Mouse (Mus musculus) liver, embryonic 14.5 days (tissue): Measurements from ENCODE around the gene Tollip. TPM values are rescaled to one million over a fixed set of nuclear protein-coding genes. Genes with fewer than 3 reads are reported as not detected.

ENCODE experiments used
- ATAC-seq: fragments of 200-750 bp; cut with Nextera tagmentation; 2 replicates; pipeline ENCODE4 v1.8.0; 2017; ENCODE audit warnings: moderate number of reproducible peaks, mild to moderate bottlenecking, moderate library complexity; ENCODE audit not compliant: insufficient read depth
- DNase-seq, 3 experiments: peaks; one replicate each; pipeline ENCODE4 v3.0.0-alpha.2; 2012 to 2013; ENCODE audit warnings: low read depth in 3 of 3, low spot score in 3 of 3
- H3K27ac ChIP-seq: fragments of 300-500 bp; sonication (generic); 2 replicates; pipeline ENCODE4 v1.5.1; 2014; ENCODE audit warnings: moderate library complexity, mild to moderate bottlenecking, control low read depth, inconsistent platforms
- H3K27me3 ChIP-seq: fragments of 300-500 bp; sonication (generic); 2 replicates; pipeline ENCODE4 v1.6.1; 2014; ENCODE audit warnings: mild to moderate bottlenecking, low read length, moderate library complexity; ENCODE audit not compliant: control insufficient read depth, insufficient read depth
- H3K36me3 ChIP-seq: fragments of 300-500 bp; sonication (generic); replicated peaks from 2 replicates; pipeline ENCODE4 v1.6.1; 2014; ENCODE audit warnings: low read depth; ENCODE audit not compliant: control insufficient read depth, insufficient read depth
- H3K4me1 ChIP-seq, 2 experiments: fragments of 200-500 bp in 1 of 2; fragments of 300-500 bp in 1 of 2; sonication (generic) in 1 of 2; replicated peaks; 2 replicates each; pipeline ENCODE4 v1.6.1; 2012 to 2014; ENCODE audit warnings: antibody characterized with exemption in 1 of 2, inconsistent platforms in 1 of 2, low read length in 1 of 2; ENCODE audit not compliant: control insufficient read depth in 2 of 2, insufficient read depth in 2 of 2
- H3K4me2 ChIP-seq: fragments of 300-500 bp; sonication (generic); 2 replicates; pipeline ENCODE4 v1.6.1; 2014; ENCODE audit warnings: low read depth, mild to moderate bottlenecking, control low read depth, moderate library complexity
- H3K4me3 ChIP-seq, 2 experiments: fragments of 200-500 bp in 1 of 2; fragments of 300-500 bp in 1 of 2; sonication (generic) in 1 of 2; 2 replicates each; pipeline ENCODE4 v1.5.1; 2012 to 2014; ENCODE audit warnings: low read depth in 2 of 2, low read length in 2 of 2, mild to moderate bottlenecking in 2 of 2, control low read depth in 1 of 2, inconsistent platforms in 1 of 2, moderate library complexity in 1 of 2; ENCODE audit not compliant: insufficient read depth in 1 of 2
- H3K9ac ChIP-seq: fragments of 300-500 bp; sonication (generic); replicated peaks from 2 replicates; pipeline ENCODE4 v1.6.1; 2014; ENCODE audit warnings: mild to moderate bottlenecking, control low read depth, moderate library complexity
- H3K9me3 ChIP-seq: fragments of 300-500 bp; sonication (generic); 2 replicates; pipeline ENCODE4 v1.6.1; 2016; ENCODE audit warnings: low read length, mixed read lengths; ENCODE audit not compliant: control insufficient read depth
- CTCF ChIP-seq: IDR thresholded peaks from 2 replicates; pipeline ENCODE4 v1.5.1; 2016; ENCODE audit warnings: antibody characterized with exemption, low read depth, control low read depth
- EP300 ChIP-seq: IDR thresholded peaks from 2 replicates; pipeline ENCODE4 v1.6.1; 2016; ENCODE audit warnings: antibody characterized with exemption, low read depth
- WGBS: fragments of 180-500 bp; shearing (Covaris S2); extraction: QIAGEN DNeasy Blood & Tissue Kit; methylation state at CpG from one replicate; pipeline ENCODE4 v1.1.7; 2014; ENCODE audit not compliant: insufficient replicate concordance; 5-methylcytosine and 5-hydroxymethylcytosine counted together
- polyA plus RNA-seq, 2 experiments: library from polyadenylated mRNA; depleted of rRNA in 1 of 2; stranded (reverse) in 1 of 2; unstranded in 1 of 2; fragments of >200 nt; fragmentation: Nextera tagmentation in 1 of 2; extraction: Ambion mirVana in 1 of 2; gene quantifications; 2 replicates each; pipeline versions ENCODE4 v1.2.1 to v1.2.3; 2012 to 2014

Gene Tollip
- polyA plus RNA-seq, 2 experiments: 15.3 to 18.0 TPM

GRCm38 (mm10) chr7:141953616-141954015 lies 35.3 kb upstream of the Tollip start:
- DNase-seq (no peak), ATAC-seq (no peak)
- Histone ChIP-seq H3K4me2 (no peak overlapping the region), H3K27ac (no peak overlapping the region), H3K9ac (no peak overlapping the region), H3K4me3 (no peak overlapping the region), H3K9me3 (no peaks in the 10 kb centered on the region), H3K36me3 (no peaks in the 10 kb centered on the region), H3K27me3 (peaks cover 39% of the 10 kb centered on the region), H3K4me1 (no peaks in the 10 kb centered on the region)
- TF ChIP-seq EP300 (no peak), CTCF (no peak)
- WGBS: 60% methylated on average over 6 of the region's 6 CpGs

DNA sequence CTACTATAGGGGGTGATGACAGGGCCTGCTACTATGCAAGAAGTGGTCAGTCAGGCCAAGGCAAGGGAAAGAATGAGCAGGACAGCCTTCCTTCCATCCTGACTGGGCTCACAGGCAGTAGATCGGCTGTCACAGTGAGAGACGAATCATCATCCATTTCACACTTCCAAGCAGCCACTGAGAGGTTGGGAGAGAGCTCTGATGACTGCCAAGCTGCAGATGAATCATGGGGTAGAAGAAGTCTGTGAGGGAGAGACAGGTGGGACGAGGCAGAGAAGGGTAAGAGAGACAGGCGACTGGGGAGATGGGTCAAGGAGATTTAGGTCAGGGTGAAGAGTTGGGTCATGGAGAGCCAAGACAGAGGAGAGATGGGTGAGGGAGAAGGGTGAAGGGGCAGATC lies 34.6 kb upstream of the Tollip start:
- ATAC-seq: no peak
- DNase-seq: no peak
- no peaks in the 10 kb centered on the region for H3K4me1 ChIP-seq
- H3K27ac ChIP-seq: no peak overlapping the region
- no peak overlapping the region for H3K4me3 ChIP-seq
- H3K9me3 ChIP-seq: no peaks in the 10 kb centered on the region
- no peak overlapping the region for H3K9ac ChIP-seq
- 39% methylated on average over 4 of the region's 4 CpGs for WGBS
- H3K4me2 ChIP-seq: no peak overlapping the region
- peaks cover 46% of the 10 kb centered on the region for H3K27me3 ChIP-seq
- no peak for TF ChIP-seq EP300
- TF ChIP-seq CTCF: no peak
- no peaks in the 10 kb centered on the region for H3K36me3 ChIP-seq

- WGBS: 66% methylated on average over 4 of the region's 4 CpGs
- TF ChIP-seq CTCF (no peak), EP300 (no peak)
Observed at GRCm38 (mm10) chr7:141951821-141952220, 33.5 kb upstream of the Tollip start.

GRCm38 (mm10) chr7:141950104-141951013 lies 32.1 kb upstream of the Tollip start:
- TF ChIP-seq EP300 (no peak), CTCF (no peak)
- peak overlapping the region; percentile 46 for H3K4me2 ChIP-seq
- DNase-seq (no peak), ATAC-seq (no peak)
- H3K36me3 ChIP-seq: no peaks in the 10 kb centered on the region
- H3K4me3 ChIP-seq: peak overlapping the region in 1 of 2 experiments; percentile 34; a peak in 1 of 4 replicates
- H3K4me1 ChIP-seq: no peaks in the 10 kb centered on the region
- H3K9me3 ChIP-seq: no peaks in the 10 kb centered on the region
- peaks cover 56% of the 10 kb centered on the region for H3K27me3 ChIP-seq
- no peak overlapping the region for H3K27ac ChIP-seq
- WGBS: 1% methylated on average over 78 of the region's 84 CpGs
- no peak overlapping the region for H3K9ac ChIP-seq

More at GRCm38 (mm10) chr7:141951821-141952220, 33.5 kb upstream of the Tollip start:
- no peaks in the 10 kb centered on the region for H3K36me3 ChIP-seq
- no peak overlapping the region for H3K4me3 ChIP-seq
- H3K27ac ChIP-seq: no peak overlapping the region
- H3K9me3 ChIP-seq: no peaks in the 10 kb centered on the region
- H3K4me1 ChIP-seq: no peaks in the 10 kb centered on the region
- DNase-seq (no peak), ATAC-seq (no peak)
- no peak overlapping the region for H3K4me2 ChIP-seq
- no peak overlapping the region for H3K9ac ChIP-seq
- peaks cover 52% of the 10 kb centered on the region for H3K27me3 ChIP-seq

DNA sequence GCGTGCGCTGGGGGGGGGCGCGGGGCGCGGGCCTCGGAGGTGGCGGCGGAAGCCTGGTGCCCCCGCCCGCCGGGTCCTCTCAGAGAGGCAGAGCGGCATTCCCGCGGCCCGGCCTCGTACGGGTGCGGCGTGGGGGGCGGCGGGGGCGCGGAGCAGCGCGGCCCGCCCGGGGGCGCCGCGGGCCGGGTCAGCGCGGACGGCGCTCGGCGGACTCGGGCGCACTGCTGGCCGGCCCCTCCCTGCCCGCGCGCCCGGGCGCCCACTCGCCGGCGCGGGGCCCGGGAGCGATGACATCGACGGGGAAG lies 31.4 kb upstream of the Tollip start:
- TF ChIP-seq CTCF: no peak
- no peak for TF ChIP-seq EP300
- Histone ChIP-seq H3K4me1 (no peaks in the 10 kb centered on the region), H3K27ac (no peak overlapping the region), H3K9me3 (no peaks in the 10 kb centered on the region), H3K27me3 (peaks cover 56% of the 10 kb centered on the region), H3K9ac (no peak overlapping the region), H3K4me3 (peak overlapping the region in 1 of 2 experiments; percentile 34; a peak in 1 of 4 replicates), H3K4me2 (peak overlapping the region; percentile 46), H3K36me3 (no peaks in the 10 kb centered on the region)
- WGBS: under 1% methylated on average over 33 of the region's 54 CpGs
- ATAC-seq (peak; percentile 14; the same call in 1 of the 2 replicates), DNase-seq (no peak)
